Mouse (Mus musculus): ENCODE results near the gene Kif13a. TPM values are rescaled to one million over a fixed set of nuclear protein-coding genes. Genes with fewer than 3 reads are reported as not detected.
A peak's percentile ranks its signal among the peaks of the same experiment; 100 is the strongest.

Kif13a gene
- polyA plus RNA-seq, 1 experiment from 2014 or later, result 18.5 TPM

- no peak overlapping the region for H3K4me2 ChIP-seq
- H3K9me3 ChIP-seq, result no peaks in the 10 kb centered on the region
- no peak overlapping the region for H3K9ac ChIP-seq
- H3K4me1 ChIP-seq, result peaks cover 16% of the 10 kb centered on the region
- 75% methylated on average over 3 of the region's 3 CpGs for WGBS
- ATAC-seq (ENCODE audit: low FRiP score), result no peak
- no peaks in the 10 kb centered on the region for H3K27me3 ChIP-seq
- H3K4me3 ChIP-seq (replicated peaks), result no peak overlapping the region
- H3K27ac ChIP-seq, result no peak overlapping the region
- H3K36me3 ChIP-seq (replicated peaks), result no peaks in the 10 kb centered on the region
Observed at GRCm38 (mm10) chr13:46948027-46948426, 18.4 kb upstream of the Kif13a start.

DNA sequence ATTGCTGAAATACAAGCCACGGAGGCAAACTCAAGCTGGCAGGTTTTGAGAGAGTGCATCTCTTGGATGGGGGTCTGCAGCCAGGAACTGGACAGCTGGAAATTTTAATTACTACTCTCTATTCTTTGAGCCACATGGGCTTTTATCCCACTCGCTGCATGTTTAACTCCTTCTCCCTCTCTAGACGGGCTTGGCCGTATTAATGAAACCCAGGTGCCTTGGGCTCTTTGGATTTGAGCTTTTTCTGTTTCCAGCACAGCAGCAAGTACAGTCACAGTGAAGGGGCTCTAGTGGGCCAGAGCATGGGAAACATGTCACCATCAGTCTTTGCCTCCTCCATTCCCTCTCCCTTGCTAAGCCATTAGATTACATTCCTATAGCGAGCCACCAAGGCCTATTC is 16.4 kb upstream of the Kif13a start:
- Histone ChIP-seq H3K27me3 (no peaks in the 10 kb centered on the region), H3K4me1 (peaks cover 16% of the 10 kb centered on the region), H3K36me3 (replicated peaks) (no peaks in the 10 kb centered on the region), H3K4me3 (replicated peaks) (no peak overlapping the region), H3K4me2 (no peak overlapping the region), H3K9me3 (no peaks in the 10 kb centered on the region), H3K9ac (no peak overlapping the region), H3K27ac (peak overlapping the region; percentile 13; the same call in 1 of the 2 replicates)
- no peak for ATAC-seq (ENCODE audit: low FRiP score)
- 32% methylated on average over 5 of the region's 5 CpGs for WGBS

GRCm38 (mm10) chr13:46945256-46945655 is 15.6 kb upstream of the Kif13a start:
- Histone ChIP-seq H3K9me3 (no peaks in the 10 kb centered on the region), H3K36me3 (replicated peaks) (no peaks in the 10 kb centered on the region), H3K27ac (no peak overlapping the region), H3K4me2 (no peak overlapping the region), H3K4me1 (peaks cover 16% of the 10 kb centered on the region), H3K4me3 (replicated peaks) (no peak overlapping the region), H3K27me3 (no peaks in the 10 kb centered on the region), H3K9ac (no peak overlapping the region)
- ATAC-seq (ENCODE audit: low FRiP score), result no peak
- WGBS, result 87% methylated on average over 3 of the region's 3 CpGs

- H3K4me3 ChIP-seq (replicated peaks), result no peak overlapping the region
- H3K27ac ChIP-seq, result no peak overlapping the region
- H3K9me3 ChIP-seq, result no peaks in the 10 kb centered on the region
- H3K4me2 ChIP-seq, result no peak overlapping the region
- H3K9ac ChIP-seq, result no peak overlapping the region
- no peak for ATAC-seq (ENCODE audit: low FRiP score)
- no peaks in the 10 kb centered on the region for H3K27me3 ChIP-seq
- no peaks in the 10 kb centered on the region for H3K36me3 ChIP-seq (replicated peaks)
- peaks cover 16% of the 10 kb centered on the region for H3K4me1 ChIP-seq
Observed at GRCm38 (mm10) chr13:46943294-46943693, 13.6 kb upstream of the Kif13a start.

- ATAC-seq (ENCODE audit: low FRiP score), result no peak
- Histone ChIP-seq H3K27me3 (peaks cover 16% of the 10 kb centered on the region; the same call in 1 of the 2 replicates), H3K4me1 (peaks cover 7% of the 10 kb centered on the region), H3K9ac (no peak overlapping the region), H3K36me3 (replicated peaks) (no peaks in the 10 kb centered on the region), H3K4me2 (no peak overlapping the region), H3K4me3 (replicated peaks) (no peak overlapping the region), H3K27ac (no peak overlapping the region), H3K9me3 (no peaks in the 10 kb centered on the region)
- WGBS, result 85% methylated on average over 10 of the region's 10 CpGs
Observed at GRCm38 (mm10) chr13:46934116-46934515, 4.4 kb upstream of the Kif13a start.

- no peak overlapping the region for H3K27ac ChIP-seq
- no peaks in the 10 kb centered on the region for H3K36me3 ChIP-seq (replicated peaks)
- ATAC-seq (ENCODE audit: low FRiP score), result no peak
- no peak overlapping the region for H3K9ac ChIP-seq
- no peak overlapping the region for H3K4me2 ChIP-seq
- H3K4me1 ChIP-seq, result peaks cover 18% of the 10 kb centered on the region
- H3K27me3 ChIP-seq, result peaks cover 16% of the 10 kb centered on the region; the same call in 1 of the 2 replicates
- no peaks in the 10 kb centered on the region for H3K9me3 ChIP-seq
- H3K4me3 ChIP-seq (replicated peaks), result no peak overlapping the region
- 84% methylated on average over 6 of the region's 6 CpGs for WGBS
Observed at GRCm38 (mm10) chr13:46932846-46933245, 3.2 kb upstream of the Kif13a start.

DNA sequence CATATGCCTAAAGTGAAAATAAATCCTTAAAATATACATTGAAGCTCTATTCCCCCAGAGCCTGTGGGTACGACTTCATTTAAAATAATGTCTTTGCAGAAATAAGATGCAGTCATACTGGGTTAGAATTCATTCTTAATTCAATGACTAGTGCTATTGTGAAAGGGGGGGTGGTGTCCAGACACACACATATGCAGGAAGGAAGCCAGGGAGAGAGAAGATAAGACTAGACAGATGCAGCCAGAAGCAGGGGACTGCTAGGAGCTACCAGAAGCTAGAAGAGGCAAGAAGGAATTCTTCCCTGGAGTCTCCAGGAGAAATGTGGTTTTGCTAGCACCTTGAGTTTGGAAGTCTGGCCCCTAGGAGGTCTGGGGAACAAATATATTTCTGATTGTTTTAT is 2.4 kb upstream of the Kif13a start:
- WGBS, result 92% methylated on average over 1 of the region's 1 CpGs
- H3K9me3 ChIP-seq, result no peaks in the 10 kb centered on the region
- H3K4me1 ChIP-seq, result peaks cover 18% of the 10 kb centered on the region
- H3K4me2 ChIP-seq, result no peak overlapping the region
- no peak overlapping the region for H3K4me3 ChIP-seq (replicated peaks)
- no peak overlapping the region for H3K9ac ChIP-seq
- peaks cover 16% of the 10 kb centered on the region; the same call in 1 of the 2 replicates for H3K27me3 ChIP-seq
- H3K27ac ChIP-seq, result no peak overlapping the region
- no peaks in the 10 kb centered on the region for H3K36me3 ChIP-seq (replicated peaks)
- no peak for ATAC-seq (ENCODE audit: low FRiP score)

GRCm38 (mm10) chr13:46930659-46931046 is 986 bp upstream of the Kif13a start:
- Histone ChIP-seq H3K4me3 (replicated peaks) (peak overlapping the region; percentile 79), H3K36me3 (replicated peaks) (peaks cover 8% of the 10 kb centered on the region), H3K9ac (peak overlapping the region; percentile 77), H3K27ac (peak overlapping the region; percentile 95), H3K9me3 (no peaks in the 10 kb centered on the region), H3K4me2 (peak overlapping the region; percentile 79), H3K4me1 (peaks cover 18% of the 10 kb centered on the region), H3K27me3 (peaks cover 16% of the 10 kb centered on the region; the same call in 1 of the 2 replicates)
- under 1% methylated on average over 15 of the region's 15 CpGs for WGBS
- peak; percentile 21; the same call in 1 of the 2 replicates for ATAC-seq (ENCODE audit: low FRiP score)

- under 1% methylated on average over 55 of the region's 60 CpGs for whole genome bisulfite sequencing
- ATAC-seq (ENCODE audit: low FRiP score), result peak; percentile 67
- no peaks in the 10 kb centered on the region for H3K9me3 ChIP-seq
Observed at GRCm38 (mm10) chr13:46928961-46929691, 541 bp downstream of the Kif13a start.

GRCm38 (mm10) chr13:46928404-46928803 is 1.3 kb downstream of the Kif13a start:
- ATAC-seq (ENCODE audit: low FRiP score), result no peak
- H3K4me1 ChIP-seq, result peaks cover 18% of the 10 kb centered on the region
- H3K27me3 ChIP-seq, result peaks cover 16% of the 10 kb centered on the region; the same call in 1 of the 2 replicates
- WGBS, result 14% methylated on average over 5 of the region's 5 CpGs
- peak overlapping the region; percentile 95; the same call in 1 of the 2 replicates for H3K27ac ChIP-seq
- H3K36me3 ChIP-seq (replicated peaks), result peaks cover 10% of the 10 kb centered on the region
- H3K9ac ChIP-seq, result peak overlapping the region; percentile 77; the same call in 1 of the 2 replicates
- no peaks in the 10 kb centered on the region for H3K9me3 ChIP-seq
- H3K4me2 ChIP-seq, result peak overlapping the region; percentile 79
- H3K4me3 ChIP-seq (replicated peaks), result peak overlapping the region; percentile 79

More at GRCm38 (mm10) chr13:46928961-46929691, 541 bp downstream of the Kif13a start:
- Histone ChIP-seq H3K4me3 (replicated peaks) (peak overlapping the region; percentile 79), H3K27ac (peak overlapping the region; percentile 95), H3K9ac (peak overlapping the region; percentile 77), H3K4me1 (peaks cover 18% of the 10 kb centered on the region), H3K4me2 (peak overlapping the region; percentile 79), H3K27me3 (peaks cover 16% of the 10 kb centered on the region; the same call in 1 of the 2 replicates), H3K36me3 (replicated peaks) (peaks cover 10% of the 10 kb centered on the region)

- no peak overlapping the region for H3K27ac ChIP-seq
- H3K9me3 ChIP-seq, result no peaks in the 10 kb centered on the region
- WGBS, result 88% methylated on average over 13 of the region's 13 CpGs
- H3K27me3 ChIP-seq, result 0 out of 2 replicates have a peak, but pooled peaks cover under 1% of the 10 kb centered on the region
- no peak overlapping the region for H3K4me2 ChIP-seq
- no peak overlapping the region for H3K9ac ChIP-seq
- ATAC-seq (ENCODE audit: low FRiP score), result no peak
- H3K36me3 ChIP-seq (replicated peaks), result peaks cover 10% of the 10 kb centered on the region
- H3K4me1 ChIP-seq, result peaks cover 14% of the 10 kb centered on the region
- H3K4me3 ChIP-seq (replicated peaks), result no peak overlapping the region
Observed at GRCm38 (mm10) chr13:46925671-46926070, 4.0 kb downstream of the Kif13a start.

- H3K9ac ChIP-seq, result no peak overlapping the region
- H3K27ac ChIP-seq, result no peak overlapping the region
- no peak for ATAC-seq (ENCODE audit: low FRiP score)
- WGBS, result 79% methylated on average over 8 of the region's 8 CpGs
- peaks cover 10% of the 10 kb centered on the region for H3K36me3 ChIP-seq (replicated peaks)
- H3K27me3 ChIP-seq, result no peaks in the 10 kb centered on the region
- no peaks in the 10 kb centered on the region for H3K9me3 ChIP-seq
- no peak overlapping the region for H3K4me3 ChIP-seq (replicated peaks)
- no peaks in the 10 kb centered on the region for H3K4me1 ChIP-seq
- H3K4me2 ChIP-seq, result no peak overlapping the region
Observed at GRCm38 (mm10) chr13:46921559-46921958, 8.1 kb downstream of the Kif13a start.

- no peak for ATAC-seq (ENCODE audit: low FRiP score)
- H3K9ac ChIP-seq, result no peak overlapping the region
Observed at GRCm38 (mm10) chr13:46919797-46920196, 9.9 kb downstream of the Kif13a start.

More at GRCm38 (mm10) chr13:46919797-46920196, 9.9 kb downstream of the Kif13a start:
- no peak overlapping the region for H3K27ac ChIP-seq
- H3K27me3 ChIP-seq, result no peaks in the 10 kb centered on the region
- H3K4me3 ChIP-seq (replicated peaks), result no peak overlapping the region
- no peak overlapping the region for H3K4me2 ChIP-seq
- H3K9me3 ChIP-seq, result no peaks in the 10 kb centered on the region
- WGBS, result 96% methylated on average over 2 of the region's 2 CpGs
- no peaks in the 10 kb centered on the region for H3K4me1 ChIP-seq
- no peaks in the 10 kb centered on the region; the same call in 1 of the 2 replicates for H3K36me3 ChIP-seq (replicated peaks)
